Mouse (Mus musculus): ENCODE results near the gene Nmrk1.

Nmrk1 gene

DNA sequence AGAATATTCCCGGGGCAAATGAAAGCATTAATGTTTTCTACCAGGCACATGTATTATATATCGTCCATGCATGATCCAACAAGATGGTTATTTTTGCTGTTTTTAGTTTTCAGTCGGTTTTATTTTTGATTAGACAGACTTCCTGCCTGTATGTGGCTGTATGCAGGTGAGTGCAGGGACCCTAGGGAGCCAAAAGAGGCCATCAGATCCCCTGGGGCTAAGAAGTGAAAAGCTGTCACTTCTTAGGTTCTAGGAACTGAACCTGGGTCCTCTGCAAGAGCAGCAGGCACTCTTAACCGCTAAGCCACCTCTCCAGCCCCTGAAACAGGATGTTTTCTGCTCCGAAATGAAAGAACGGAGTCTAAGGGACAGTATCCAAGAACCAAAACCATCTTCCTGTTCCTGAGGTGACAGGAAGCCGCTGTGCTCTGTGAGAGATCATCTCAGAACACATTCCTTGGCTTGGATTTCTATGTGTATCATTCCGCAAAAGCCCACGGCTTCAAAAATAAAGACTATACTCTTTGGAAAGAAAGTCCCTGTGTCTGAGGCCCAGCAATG lies 16.0 kb upstream of the Nmrk1 start:
- no peak for DNase-seq (ENCODE audit: low read depth, low spot score)

GRCm38 (mm10) chr19:18617504-18617903 lies 14.2 kb upstream of the Nmrk1 start:
- DNase-seq (ENCODE audit: low read depth, low spot score), result no peak

- no peak for DNase-seq (ENCODE audit: low read depth, low spot score)
These were observed 12.7 kb upstream of the Nmrk1 start for GRCm38 (mm10) chr19:18619060-18619459.

DNA sequence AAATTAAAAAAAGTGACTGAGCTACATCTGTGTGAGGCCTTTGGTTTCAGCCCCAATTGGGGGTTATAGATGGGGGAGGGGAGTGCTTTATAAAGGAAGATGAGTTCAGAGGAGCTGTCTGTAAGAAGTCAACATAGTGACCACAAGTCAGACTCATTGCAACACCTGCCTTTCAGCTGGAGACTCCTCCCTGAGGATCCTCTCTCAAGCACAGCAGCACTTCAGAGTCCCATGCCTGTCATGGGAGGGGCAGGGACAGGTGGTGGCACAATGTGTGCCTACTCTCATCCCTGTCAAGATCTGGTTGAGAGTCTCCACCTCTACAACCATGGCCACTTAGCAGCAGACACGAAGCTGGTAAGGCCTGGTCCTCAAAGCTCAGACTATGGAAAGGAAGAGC lies 12.1 kb upstream of the Nmrk1 start:
- DNase-seq (ENCODE audit: low read depth, low spot score), result no peak

DNA sequence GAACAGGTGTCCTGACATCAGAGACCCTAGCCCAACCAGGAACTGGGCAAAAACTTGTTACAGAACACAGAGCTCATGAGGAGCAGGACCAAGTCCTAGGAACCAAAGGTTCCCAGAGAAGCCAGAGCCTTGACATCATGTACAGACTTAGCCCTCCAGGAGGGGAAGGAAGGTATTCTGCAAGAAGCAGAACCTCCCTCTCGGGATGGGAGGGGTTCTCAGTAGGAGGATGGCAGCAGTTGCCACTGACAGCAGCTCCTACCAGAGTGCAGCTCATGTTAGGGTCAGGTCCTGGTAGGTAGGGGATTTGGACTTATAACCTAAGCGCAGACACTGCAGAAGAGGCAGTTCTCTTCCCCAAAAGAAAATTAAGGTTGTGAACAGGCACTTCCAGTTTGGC lies 7.9 kb upstream of the Nmrk1 start:
- no peak for DNase-seq (ENCODE audit: low read depth, low spot score)

GRCm38 (mm10) chr19:18629589-18629988 lies 2.2 kb upstream of the Nmrk1 start:
- no peak for DNase-seq (ENCODE audit: low read depth, low spot score)

DNA sequence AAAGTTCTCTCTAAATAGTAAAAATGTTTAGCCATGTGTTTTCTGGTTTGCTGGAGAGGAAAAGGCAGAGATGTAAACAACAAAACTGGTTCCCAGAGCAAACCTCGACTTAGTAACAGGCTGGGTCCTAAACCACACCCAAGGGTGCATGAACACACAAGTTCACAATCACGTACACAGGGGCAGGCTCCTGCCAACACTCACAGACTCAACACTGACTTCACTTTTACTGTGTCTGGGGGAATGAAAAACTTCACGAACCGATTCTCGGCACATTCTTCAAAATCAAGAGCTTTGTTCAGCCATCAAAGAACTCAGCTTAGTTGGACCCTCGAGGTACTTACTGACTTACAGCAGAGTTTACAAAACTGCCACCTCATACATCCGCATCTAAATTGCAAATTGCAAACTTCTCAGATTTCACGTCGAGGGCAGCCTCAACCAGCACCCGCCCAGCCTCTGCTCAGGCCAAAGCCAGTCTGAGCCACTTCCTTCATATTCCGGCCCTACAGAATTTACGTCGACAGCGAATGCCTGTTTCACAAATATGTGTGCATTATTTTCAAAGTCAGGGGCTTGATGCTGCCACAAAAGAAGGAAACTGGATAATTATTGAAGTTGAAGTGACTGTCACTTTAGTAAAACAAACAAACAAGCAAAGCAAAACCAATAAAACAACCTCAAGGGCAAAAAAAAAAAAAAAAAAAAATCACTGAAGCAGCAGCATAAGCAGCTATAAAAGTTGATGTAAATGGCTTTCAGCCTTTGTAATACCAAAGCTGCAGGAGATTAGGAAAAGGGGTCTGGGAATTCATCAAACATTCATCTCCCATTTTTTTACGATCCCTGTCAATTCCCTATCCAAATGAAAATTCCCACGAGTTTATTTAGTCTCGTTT lies 1.3 kb upstream of the Nmrk1 start:
- no peak for DNase-seq (ENCODE audit: low read depth, low spot score)

GRCm38 (mm10) chr19:18631161-18631643 lies 548 bp upstream of the Nmrk1 start:
- DNase-seq (ENCODE audit: low read depth, low spot score), result no peak

DNA sequence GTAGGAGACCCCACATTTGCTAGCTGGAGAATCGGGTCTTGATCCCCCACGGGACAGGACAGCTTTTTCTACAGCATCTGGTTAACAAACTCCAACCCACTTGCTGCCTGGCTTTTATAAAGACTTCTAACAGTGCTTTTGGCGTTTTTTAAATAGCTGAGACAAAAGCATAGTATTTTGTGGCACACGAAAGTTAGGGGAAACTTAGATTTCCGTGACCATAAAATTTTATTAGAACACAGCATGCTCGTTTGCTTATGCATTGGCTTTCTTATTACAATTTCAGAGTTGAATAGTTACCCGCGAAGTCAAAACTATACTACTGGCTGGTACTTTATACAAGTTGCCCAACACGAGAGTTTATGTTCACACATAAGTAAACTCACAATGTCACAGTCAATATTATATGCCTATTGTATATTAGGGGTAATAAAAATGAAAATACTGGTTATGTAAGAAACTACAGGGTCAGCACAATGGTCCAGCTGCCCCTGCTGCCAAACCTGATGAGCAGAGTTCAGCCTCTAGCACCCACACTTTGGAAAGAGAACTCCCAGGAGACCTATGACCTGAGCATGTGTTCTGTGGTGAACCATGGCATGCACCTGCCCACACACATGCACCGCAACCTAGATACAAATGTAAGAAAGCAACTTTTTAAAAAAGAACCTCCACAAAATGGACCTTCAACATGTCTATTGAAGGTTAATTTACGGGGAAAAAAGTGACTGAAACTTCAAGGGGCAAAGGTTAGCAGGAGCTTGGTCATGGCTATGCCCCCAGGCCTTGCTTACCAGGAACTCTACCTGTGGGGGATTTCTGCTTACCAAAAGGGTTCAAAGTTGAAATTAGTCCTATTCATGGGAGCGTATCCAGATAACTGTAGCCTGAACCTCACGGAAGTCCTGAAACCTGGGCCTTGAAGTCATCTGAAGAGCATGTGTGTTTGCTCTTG lies 758 bp downstream of the Nmrk1 start:
- DNase-seq (ENCODE audit: low read depth, low spot score), result no peak

GRCm38 (mm10) chr19:18637954-18638353 lies 6.2 kb downstream of the Nmrk1 start:
- DNase-seq (ENCODE audit: low read depth, low spot score), result no peak

DNA sequence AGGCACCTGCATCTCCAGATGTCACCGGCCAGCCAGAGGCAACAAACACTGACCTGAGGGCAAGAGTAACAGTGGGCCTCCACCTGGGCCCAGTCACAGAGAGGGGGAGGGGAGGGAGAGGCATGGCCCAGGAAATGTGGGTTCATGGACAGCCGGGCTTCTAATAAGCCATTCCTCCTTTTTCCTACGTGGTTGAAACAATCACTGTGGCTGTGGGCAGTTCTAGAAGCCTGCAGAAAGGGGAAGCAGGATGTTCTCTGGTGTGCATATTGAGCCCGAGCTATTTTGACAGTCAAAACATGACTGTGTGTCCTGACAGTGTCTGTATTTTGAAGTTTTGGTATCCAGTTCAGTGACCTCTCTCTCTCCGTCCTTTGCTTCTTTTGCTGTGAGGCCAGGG lies 7.2 kb downstream of the Nmrk1 start:
- no peak for DNase-seq (ENCODE audit: low read depth, low spot score)

DNA sequence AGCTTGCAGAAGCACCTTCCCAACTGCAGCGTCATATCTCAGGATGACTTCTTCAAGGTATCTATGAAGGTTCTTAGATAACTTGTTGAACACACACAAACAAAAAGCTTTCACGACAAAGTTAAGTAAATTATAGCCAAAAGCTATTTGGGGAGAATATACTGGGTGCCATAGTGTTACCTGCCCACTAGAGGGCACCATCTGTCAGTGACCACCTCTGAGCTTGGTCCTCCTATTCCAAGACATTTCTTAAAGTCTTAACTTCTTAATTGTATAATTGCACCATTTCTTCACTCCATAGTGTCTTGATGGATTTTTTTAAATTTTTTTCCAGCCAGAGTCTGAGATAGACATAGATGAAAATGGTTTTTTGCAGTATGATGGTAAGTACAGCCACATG lies 7.8 kb downstream of the Nmrk1 start:
- no peak for DNase-seq (ENCODE audit: low read depth, low spot score)

DNA sequence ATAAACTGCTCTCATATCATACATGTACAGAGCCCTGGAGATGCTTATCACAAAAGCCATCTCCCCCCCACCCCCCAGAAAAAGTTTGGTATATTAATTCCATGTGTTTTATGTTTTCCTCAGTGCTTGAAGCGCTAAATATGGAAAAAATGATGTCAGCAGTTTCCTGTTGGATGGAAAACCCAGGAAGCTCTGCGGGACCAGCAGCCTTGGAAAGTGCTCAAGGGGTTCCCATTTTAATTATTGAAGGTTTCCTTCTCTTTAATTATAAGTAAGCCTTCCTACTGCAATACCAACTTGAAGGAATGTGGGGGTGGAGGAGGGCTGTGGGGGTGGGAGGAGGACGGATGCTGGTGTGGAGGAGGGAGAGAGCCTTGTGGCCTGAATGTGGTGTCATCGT lies 9.3 kb downstream of the Nmrk1 start:
- no peak for DNase-seq (ENCODE audit: low read depth, low spot score)

- no peak for DNase-seq (ENCODE audit: low read depth, low spot score)
These were observed 11.7 kb downstream of the Nmrk1 start for GRCm38 (mm10) chr19:18643411-18643810.

GRCm38 (mm10) chr19:18644084-18644483 lies 12.3 kb downstream of the Nmrk1 start:
- DNase-seq (ENCODE audit: low read depth, low spot score), result no peak

DNA sequence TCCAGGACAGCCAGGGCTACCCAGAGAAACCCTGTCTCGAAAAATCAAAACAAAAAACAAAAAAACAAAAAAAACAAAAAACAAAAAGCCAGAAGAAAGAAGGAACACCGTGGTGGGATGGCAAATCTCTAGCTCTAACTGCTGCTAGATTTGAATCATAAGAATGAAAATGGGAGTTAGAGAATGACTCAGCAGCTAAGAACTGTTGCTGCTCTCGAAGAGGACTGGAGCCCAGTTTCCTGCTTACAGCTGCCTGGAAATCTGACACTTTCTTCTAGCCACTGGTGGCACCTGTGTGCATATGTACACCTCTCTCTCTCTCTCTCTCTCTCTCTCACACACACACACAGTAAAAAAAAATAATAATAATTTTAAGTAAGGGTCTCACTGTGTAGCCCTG lies 14.6 kb downstream of the Nmrk1 start:
- DNase-seq (ENCODE audit: low read depth, low spot score), result no peak

DNA sequence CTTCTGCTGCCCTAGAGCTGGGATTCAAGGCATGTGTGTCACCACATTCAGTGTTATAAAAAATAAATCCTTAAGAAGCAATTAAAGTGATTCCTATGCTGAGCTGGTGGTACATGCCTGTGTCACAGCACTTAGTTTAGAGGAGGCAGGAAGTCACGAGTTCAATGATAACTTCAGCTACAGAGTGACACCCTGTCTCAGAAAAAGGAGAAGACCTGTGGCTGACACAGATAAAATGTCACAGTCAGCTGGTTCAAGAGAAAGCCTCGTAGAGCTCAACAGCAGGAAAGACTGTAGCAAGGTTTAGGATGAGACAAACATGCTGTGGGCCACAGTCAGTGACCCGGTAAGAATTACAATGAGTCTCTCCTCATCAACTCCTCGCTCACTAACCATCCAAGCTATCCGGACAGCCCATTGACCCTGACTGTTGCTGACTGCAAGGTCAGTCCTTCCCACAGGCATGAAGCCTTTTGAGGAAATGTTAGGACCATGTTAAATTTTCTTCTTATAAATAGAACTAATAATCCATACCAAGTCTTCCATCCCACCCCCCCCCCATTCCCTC lies 15.2 kb downstream of the Nmrk1 start:
- no peak for DNase-seq (ENCODE audit: low read depth, low spot score)

DNA sequence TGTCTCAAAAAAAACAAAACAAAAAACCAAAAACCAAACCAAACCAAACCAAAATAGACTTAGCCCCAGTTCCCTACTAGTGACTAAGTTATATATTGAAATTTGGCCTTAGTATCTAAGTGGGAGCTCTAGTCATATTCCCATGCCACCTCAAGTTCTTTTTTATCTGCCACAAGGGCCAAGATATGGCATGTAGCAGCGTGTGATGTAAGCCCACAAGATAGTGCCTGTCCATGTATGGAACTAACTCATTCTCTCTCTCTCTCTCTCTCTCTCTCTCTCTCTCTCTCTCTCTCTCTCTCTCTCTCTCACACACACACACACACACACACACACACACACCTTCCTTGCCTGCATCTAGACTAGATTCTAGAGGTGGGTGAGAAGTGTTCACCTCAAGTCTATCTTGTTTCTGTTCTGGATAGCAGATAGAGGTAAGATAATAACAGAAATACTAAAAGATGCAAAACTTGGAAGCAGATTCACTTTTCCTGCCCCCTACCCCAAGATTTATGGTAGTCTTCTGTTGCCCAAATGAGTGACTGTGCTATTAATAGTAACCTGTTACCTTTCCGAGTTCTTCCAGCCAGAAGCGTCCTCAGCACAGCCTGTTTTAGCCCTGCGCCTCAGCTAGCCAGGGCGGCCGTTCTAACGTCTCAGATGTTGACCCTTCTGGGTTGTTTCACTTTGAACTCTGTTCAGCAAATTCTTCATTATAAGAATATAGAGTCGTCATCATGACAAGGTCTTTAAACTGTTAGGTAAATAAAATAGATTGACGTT lies 16.2 kb downstream of the Nmrk1 start:
- no peak for DNase-seq (ENCODE audit: low read depth, low spot score)

DNA sequence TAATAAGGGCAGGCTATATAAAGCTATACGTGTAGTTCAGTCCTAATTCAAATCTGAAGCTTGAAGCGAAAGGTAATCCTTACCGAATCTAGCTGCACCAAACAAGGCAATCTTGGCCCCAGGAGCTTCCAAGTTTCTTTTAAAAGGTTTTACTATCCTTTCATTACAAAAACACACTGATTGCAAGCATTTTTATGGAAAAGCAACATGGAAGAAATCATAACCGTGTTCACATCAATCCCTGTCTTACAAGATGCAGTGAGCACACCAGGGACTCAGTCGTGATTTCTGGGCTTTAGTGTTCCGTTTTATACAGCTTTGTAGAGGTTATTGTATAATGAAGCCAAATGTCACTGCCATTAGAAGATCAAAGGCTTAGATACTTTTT lies 16.8 kb downstream of the Nmrk1 start:
- DNase-seq (ENCODE audit: low read depth, low spot score), result no peak

- no peak for DNase-seq (ENCODE audit: low read depth, low spot score)
These were observed 18.2 kb downstream of the Nmrk1 start for GRCm38 (mm10) chr19:18649955-18650354.

DNA sequence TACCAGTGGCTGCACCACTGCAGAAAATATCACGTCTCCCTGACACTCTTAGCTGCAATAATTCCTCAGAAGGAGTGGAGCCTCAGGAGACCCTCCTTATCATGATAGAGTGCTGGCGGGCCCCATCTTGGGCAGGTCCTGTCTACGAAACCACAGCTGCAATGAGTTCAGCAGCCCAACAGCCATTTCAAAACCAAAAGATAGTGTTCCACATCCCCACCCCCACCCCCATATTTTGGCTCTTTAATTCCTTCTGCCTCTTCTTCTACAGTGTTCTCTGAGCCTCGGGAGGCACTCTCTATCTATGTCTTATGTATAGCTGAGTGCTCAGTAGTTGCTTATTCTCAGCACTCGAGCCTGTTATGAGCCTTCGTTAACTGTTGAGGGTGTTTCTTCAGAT lies 18.7 kb downstream of the Nmrk1 start:
- no peak for DNase-seq (ENCODE audit: low read depth, low spot score)

Measured in retina, adult 2 months (tissue).